Comparison of ENCODE assay signal across 8 mouse cellular contexts in the genomic region with DNA sequence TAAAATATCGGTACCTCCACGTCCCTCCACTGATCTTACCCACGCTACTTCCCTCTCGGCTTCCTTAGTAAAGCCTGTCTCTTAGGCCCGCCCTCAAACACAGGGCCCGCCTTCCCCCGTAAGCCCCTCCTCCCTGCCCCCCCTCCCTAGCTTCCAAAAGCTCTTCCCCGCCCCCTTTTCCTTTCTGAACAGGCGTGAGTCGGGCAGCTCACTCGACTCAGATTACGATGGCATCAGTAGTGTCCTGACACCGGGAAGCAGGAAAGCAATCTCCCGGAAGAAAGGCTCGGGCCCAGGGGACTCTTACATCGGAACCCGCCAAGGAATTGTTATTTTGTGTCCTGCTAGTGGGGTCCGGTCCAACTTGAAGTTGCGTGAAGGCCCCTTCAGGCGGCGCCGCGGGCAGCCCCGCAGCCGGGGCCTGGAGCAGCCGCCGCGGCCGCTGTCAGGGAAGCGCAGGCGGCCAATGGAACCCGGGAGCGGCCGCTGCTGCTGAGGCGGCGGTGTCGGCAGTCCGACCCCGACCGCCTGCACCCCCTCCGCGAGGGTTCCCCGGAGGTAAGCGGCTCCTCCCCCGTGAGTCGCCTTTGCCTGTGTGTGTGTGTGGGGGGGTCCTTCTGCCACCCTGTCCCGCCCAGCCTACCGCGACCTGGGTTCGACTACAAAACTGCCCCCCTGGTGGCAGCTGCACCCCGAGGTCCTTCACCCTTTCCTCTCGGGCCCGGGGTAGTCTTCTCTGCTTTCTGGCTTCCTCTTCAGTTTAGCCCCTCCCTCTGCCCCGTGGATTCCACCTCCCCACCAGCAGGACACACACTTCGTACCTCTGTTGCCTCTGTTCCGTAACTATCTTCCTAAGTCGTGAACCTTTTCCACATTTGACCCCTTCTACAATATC. TPM values are rescaled to one million over a fixed set of nuclear protein-coding genes. Genes with fewer than 3 reads are reported as not detected.
A peak's percentile ranks its signal among the peaks of the same experiment; 100 is the strongest.
DNase-seq lines count a peak whose midpoint lies in the region; ATAC-seq and TF ChIP-seq lines count a peak whose summit lies in the region.

TSS of gene Pi4kb (plus strand) at position 204 of the 895 bp plus-strand sequence.

- H3K4me2 ChIP-seq in forebrain, embryonic 12.5 days, result peak within 1 kb of the TSS; percentile 70
- H3K4me2 ChIP-seq in heart, postnatal 0 days (ENCODE audit: low read depth, low read length), result peak within 1 kb of the TSS; percentile 75
- peak within 1 kb of the TSS; percentile 81 for H3K4me2 ChIP-seq in liver, embryonic 16.5 days (ENCODE audit: low read depth, low read length)
- peak within 1 kb of the TSS; percentile 82 for H3K4me2 ChIP-seq in neural tube, embryonic 13.5 days

- WGBS in forebrain, embryonic 12.5 days, result under 1% methylated on average over 56 of the region's 57 CpGs
- under 1% methylated on average over 51 of the region's 57 CpGs for WGBS in heart, postnatal 0 days
- under 1% methylated on average over 48 of the region's 57 CpGs for WGBS in liver, embryonic 16.5 days (ENCODE audit: insufficient replicate concordance)
- under 1% methylated on average over 54 of the region's 57 CpGs for WGBS in neural tube, embryonic 13.5 days

- no peaks in the 10 kb centered on the region for H3K27me3 ChIP-seq in E14TG2a.4 (ENCODE audit: insufficient read depth, low read length)
- H3K27me3 ChIP-seq in forebrain, embryonic 12.5 days, result no peaks in the 10 kb centered on the region
- no peaks in the 10 kb centered on the region for H3K27me3 ChIP-seq in heart, postnatal 0 days (ENCODE audit: control insufficient read depth, insufficient read depth, low read length)
- no peaks in the 10 kb centered on the region for H3K27me3 ChIP-seq in liver, embryonic 16.5 days (ENCODE audit: control insufficient read depth, insufficient read depth, low read depth, low read length)
- H3K27me3 ChIP-seq in neural tube, embryonic 13.5 days, result no peaks in the 10 kb centered on the region
- H3K27me3 ChIP-seq in testis, adult 2 months (ENCODE audit: control insufficient read depth, insufficient read depth, low read length), result no peaks in the 10 kb centered on the region

- 0 out of 2 replicates have a peak, but pooled peaks have one; percentile 8 for TF ChIP-seq CTCF in E14TG2a.4 (conservative IDR thresholded peaks at IDR 0.05; ENCODE audit: low read length)
- 0 out of 2 replicates have a peak, but pooled peaks have one; percentile 2 for TF ChIP-seq CTCF in heart, postnatal 0 days (IDR thresholded peaks at IDR 0.05; ENCODE audit: low read depth)
- TF ChIP-seq CTCF in testis, adult 2 months (IDR thresholded peaks at IDR 0.05; ENCODE audit: control insufficient read depth, insufficient read depth, insufficient replicate concordance, low read depth, low read length), result no peak

- peak; percentile 96 for ATAC-seq in forebrain, embryonic 12.5 days (ENCODE audit: low FRiP score)
- peak; percentile 92 for ATAC-seq in heart, postnatal 0 days (ENCODE audit: insufficient read depth, low read depth)
- peak; percentile 91 for ATAC-seq in liver, embryonic 16.5 days (ENCODE audit: low read depth)
- ATAC-seq in neural tube, embryonic 13.5 days (ENCODE audit: low read depth), result peak; percentile 95

- no peaks in the 10 kb centered on the region for H3K9me3 ChIP-seq in E14TG2a.4 (ENCODE audit: low read length)
- no peaks in the 10 kb centered on the region for H3K9me3 ChIP-seq in forebrain, embryonic 12.5 days
- no peaks in the 10 kb centered on the region for H3K9me3 ChIP-seq in heart, postnatal 0 days (replicated peaks; ENCODE audit: control insufficient read depth, low read length)
- H3K9me3 ChIP-seq in liver, embryonic 16.5 days (replicated peaks; ENCODE audit: control insufficient read depth, low read length), result no peaks in the 10 kb centered on the region
- H3K9me3 ChIP-seq in neural tube, embryonic 13.5 days, result no peaks in the 10 kb centered on the region

- H3K4me3 ChIP-seq in E14TG2a.4 (replicated peaks; ENCODE audit: low read length), result peak within 1 kb of the TSS; percentile 95
- H3K4me3 ChIP-seq in forebrain, embryonic 12.5 days (replicated peaks), result peak within 1 kb of the TSS; percentile 92
- H3K4me3 ChIP-seq in heart, postnatal 0 days (ENCODE audit: low read depth, low read length), result peak within 1 kb of the TSS; percentile 98
- peak within 1 kb of the TSS; percentile 83 for H3K4me3 ChIP-seq in liver, embryonic 16.5 days (ENCODE audit: low read depth, low read length)
- H3K4me3 ChIP-seq in neural tube, embryonic 13.5 days, result peak within 1 kb of the TSS; percentile 87
- peak within 1 kb of the TSS; percentile 88 for H3K4me3 ChIP-seq in testis, adult 2 months (ENCODE audit: control insufficient read depth, low read depth, low read length)

- DNase-seq in c-Kit-positive CD71-positive TER-119-positive erythroid progenitor cells, embryonic 14.5 days (ENCODE audit: low spot score), result peak; percentile 95
- DNase-seq in heart, postnatal 0 days (ENCODE audit: low spot score), result peak; percentile 94
- DNase-seq in kidney, postnatal 4 days, result peak; percentile 90 to 92

- peak; percentile 74; the same call in 1 of the 2 replicates for TF ChIP-seq EP300 in heart, postnatal 0 days (IDR thresholded peaks at IDR 0.05; ENCODE audit: low read depth)

- peak within 1 kb of the TSS; percentile 88 for H3K27ac ChIP-seq in forebrain, embryonic 12.5 days
- H3K27ac ChIP-seq in heart, postnatal 0 days (ENCODE audit: low read depth), result peak within 1 kb of the TSS; percentile 95
- peak within 1 kb of the TSS; percentile 91 for H3K27ac ChIP-seq in liver, embryonic 16.5 days (ENCODE audit: low read length)
- peak within 1 kb of the TSS; percentile 91 for H3K27ac ChIP-seq in neural tube, embryonic 13.5 days (replicated peaks)
- peak within 1 kb of the TSS; percentile 97 for H3K27ac ChIP-seq in testis, adult 2 months (ENCODE audit: control insufficient read depth, insufficient read depth, low read depth, low read length)

- H3K36me3 ChIP-seq in E14TG2a.4 (ENCODE audit: insufficient read depth, low read length), result peaks cover 27% of the 10 kb centered on the region
- H3K36me3 ChIP-seq in forebrain, embryonic 12.5 days (replicated peaks), result 0 out of 2 replicates have a peak, but pooled peaks cover 8% of the 10 kb centered on the region
- H3K36me3 ChIP-seq in heart, postnatal 0 days (replicated peaks; ENCODE audit: control insufficient read depth, insufficient read depth, low read length), result 0 out of 2 replicates have a peak, but pooled peaks cover 10% of the 10 kb centered on the region
- no peaks in the 10 kb centered on the region; the same call in 1 of the 2 replicates for H3K36me3 ChIP-seq in liver, embryonic 16.5 days (ENCODE audit: control insufficient read depth, insufficient read depth)
- H3K36me3 ChIP-seq in neural tube, embryonic 13.5 days, result peaks cover 10% of the 10 kb centered on the region; the same call in 1 of the 2 replicates
- no peaks in the 10 kb centered on the region; the same call in 1 of the 2 replicates for H3K36me3 ChIP-seq in testis, adult 2 months (ENCODE audit: control insufficient read depth, insufficient read depth, low read length)

- peak; percentile 59; the same call in 1 of the 2 replicates for TF ChIP-seq POLR2A in testis, adult 2 months (IDR thresholded peaks at IDR 0.05; ENCODE audit: control insufficient read depth, low read depth, low read length)

- peaks cover 26% of the 10 kb centered on the region for H3K4me1 ChIP-seq in E14TG2a.4 (replicated peaks; ENCODE audit: low read depth, low read length)
- H3K4me1 ChIP-seq in forebrain, embryonic 12.5 days, result peaks cover 17% of the 10 kb centered on the region
- H3K4me1 ChIP-seq in heart, postnatal 0 days (ENCODE audit: control insufficient read depth, insufficient read depth), result peaks cover 15% of the 10 kb centered on the region
- peaks cover 15% of the 10 kb centered on the region for H3K4me1 ChIP-seq in liver, embryonic 16.5 days (ENCODE audit: control insufficient read depth, low read depth, low read length)
- peaks cover 22% of the 10 kb centered on the region for H3K4me1 ChIP-seq in neural tube, embryonic 13.5 days (replicated peaks)
- H3K4me1 ChIP-seq in testis, adult 2 months (ENCODE audit: control insufficient read depth, insufficient read depth, low read length), result peaks cover 5% of the 10 kb centered on the region

- peak within 1 kb of the TSS; percentile 93 for H3K9ac ChIP-seq in forebrain, embryonic 12.5 days
- peak within 1 kb of the TSS; percentile 98 for H3K9ac ChIP-seq in heart, postnatal 0 days (replicated peaks; ENCODE audit: low read depth, low read length)
- peak within 1 kb of the TSS; percentile 92 for H3K9ac ChIP-seq in liver, embryonic 16.5 days (ENCODE audit: low read depth, low read length)
- peak within 1 kb of the TSS; percentile 96 for H3K9ac ChIP-seq in neural tube, embryonic 13.5 days

RNA-seq across cellular contexts. Expression of gene Pi4kb, which starts in this region (rescaled TPM):
- polyA plus RNA-seq in forebrain, embryonic 12.5 days (2016; fragmentation: Nextera tagmentation; extraction: Ambion mirVana), result 17.2 and 25.5 TPM in 2 replicates
- 44.4 and 47.2 TPM in 2 replicates for total RNA-seq in heart, postnatal 0 days (2014; rRNA removed; ENCODE audit: low replicate concordance)
- 12.6 and 13.7 TPM in 2 replicates for polyA plus RNA-seq in heart, postnatal 0 days (2015; fragmentation: Nextera tagmentation; extraction: Ambion mirVana)
- polyA plus RNA-seq in liver, embryonic 16.5 days (2015; fragmentation: Nextera tagmentation; extraction: Ambion mirVana), result 7.8 and 11.6 TPM in 2 replicates
- 24.0 and 26.7 TPM in 2 replicates for polyA plus RNA-seq in neural tube, embryonic 13.5 days (2015; fragmentation: Nextera tagmentation; extraction: Ambion mirVana)
- 24.1 and 24.3 TPM in 2 replicates for polyA plus RNA-seq in testis, adult 2 months (2012; rRNA removed)

Comparison
In these comparisons a context has a peak if more than half of its experiments do, and no peak if none do; other contexts are left out.
1. Peak in every context shown above with its lines: DNase-seq, ATAC-seq, H3K4me3 ChIP-seq and H3K27ac ChIP-seq.